Mouse (Mus musculus): ENCODE data around the gene Clec1a.
A peak's percentile ranks its signal among the peaks of the same experiment; 100 is the strongest.
"Not testable (repeated sequence)": the region's sequence is repeated elsewhere in the genome, so short reads cannot be mapped to it uniquely, and the experiment has no call there.

Gene Clec1a

DNA sequence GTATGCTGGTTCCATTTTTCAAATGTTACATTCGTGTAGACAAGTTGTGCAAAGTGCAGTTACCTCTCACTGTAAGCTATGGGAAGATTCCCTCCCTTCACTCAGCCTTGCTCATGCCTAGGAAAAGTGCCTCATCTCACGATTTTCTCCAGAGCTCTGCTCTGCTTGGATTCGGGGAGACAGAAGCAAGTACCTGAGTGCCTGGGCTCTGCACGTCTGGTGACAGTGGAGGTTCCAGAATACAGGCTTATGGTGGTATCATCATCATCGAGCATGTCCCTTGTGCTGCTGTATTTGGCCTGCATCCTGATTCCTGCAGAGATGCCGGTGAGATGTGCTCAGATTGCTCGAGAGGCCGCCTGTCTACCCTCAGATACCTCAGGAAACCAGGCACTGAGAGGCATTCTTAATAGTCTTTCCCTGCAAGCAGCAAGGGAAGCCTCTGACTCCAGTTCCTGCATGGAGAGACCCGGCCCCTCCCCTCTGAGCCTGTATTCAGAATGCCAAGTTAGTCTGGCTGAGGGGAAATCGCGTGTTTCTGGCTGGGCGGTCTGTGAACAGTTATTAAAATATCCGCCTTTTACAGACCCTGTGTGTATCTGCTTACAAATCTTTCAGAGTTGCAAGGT is at the start of gene Clec1a:
TSS of gene Clec1a (minus strand) at position 590 of the 629 bp plus-strand sequence.
- DNase-seq (ENCODE audit: low spot score) = no peak

GRCm38 (mm10) chr6:129499516-129499915 is 47.7 kb upstream of the Clec1a start:
- DNase-seq (ENCODE audit: low spot score) = not testable (repeated sequence)

DNA sequence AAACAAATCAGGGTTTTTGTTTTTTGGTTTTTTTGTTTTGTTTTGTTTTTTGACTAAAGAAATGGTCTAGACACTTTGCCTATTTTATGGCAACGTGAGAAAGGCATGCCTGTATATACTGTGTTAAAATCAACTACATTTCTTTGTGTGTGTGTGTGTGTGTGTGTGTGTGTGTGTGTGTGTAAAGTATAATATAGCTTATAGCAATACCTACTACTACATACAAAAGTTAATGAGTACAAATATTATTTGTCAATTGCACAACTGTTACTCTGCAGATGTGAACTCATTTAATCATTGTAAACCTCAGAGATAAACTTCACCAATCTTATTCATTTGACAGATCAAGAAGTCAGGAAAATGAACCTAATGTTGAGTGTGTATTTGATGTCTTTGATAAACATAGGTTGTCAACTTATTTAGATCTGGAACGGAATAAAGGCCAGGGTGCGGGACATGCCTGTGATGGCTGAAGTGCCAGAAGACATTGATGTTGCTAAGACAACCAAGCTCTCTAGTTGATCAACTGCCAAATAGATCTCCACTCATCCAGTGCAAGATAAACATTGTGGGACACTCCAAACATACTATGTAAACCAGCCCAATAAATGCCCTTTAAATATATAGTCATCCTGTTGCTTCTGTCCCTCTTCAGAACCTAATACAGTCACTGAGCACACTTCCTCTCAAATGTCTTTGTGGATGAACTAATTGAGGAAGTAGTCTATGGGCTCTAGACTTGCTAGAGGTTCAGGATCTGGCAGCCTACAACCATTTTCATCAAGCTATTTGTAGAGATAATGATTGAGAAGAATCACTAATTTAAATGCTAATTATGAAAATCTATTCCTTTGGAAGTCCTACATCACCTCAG is 45.8 kb upstream of the Clec1a start:
- no peak for DNase-seq (ENCODE audit: low spot score)

DNA sequence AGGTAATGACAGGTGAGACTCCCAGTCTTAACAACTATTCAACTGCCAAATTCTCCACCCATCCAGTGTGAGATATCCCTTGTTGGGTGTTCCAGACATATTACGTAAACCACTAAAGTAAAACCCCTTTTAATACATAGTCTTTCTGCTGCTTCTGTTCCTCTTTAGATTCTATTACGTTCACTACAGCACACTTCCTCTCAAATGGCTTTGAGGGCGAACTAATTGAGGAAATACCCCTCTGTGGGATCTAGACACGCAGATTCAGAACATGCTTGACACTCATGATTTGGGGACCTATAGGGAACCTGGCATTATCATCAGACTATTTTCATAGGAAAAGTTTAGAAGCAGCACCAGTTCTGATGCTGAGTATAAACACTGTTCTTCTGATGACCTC is 43.1 kb upstream of the Clec1a start:
- no peak for DNase-seq (ENCODE audit: low spot score)

- DNase-seq (ENCODE audit: low spot score) = no peak
Measured at GRCm38 (mm10) chr6:129480089-129480958, 28.5 kb upstream of the Clec1a start.

DNA sequence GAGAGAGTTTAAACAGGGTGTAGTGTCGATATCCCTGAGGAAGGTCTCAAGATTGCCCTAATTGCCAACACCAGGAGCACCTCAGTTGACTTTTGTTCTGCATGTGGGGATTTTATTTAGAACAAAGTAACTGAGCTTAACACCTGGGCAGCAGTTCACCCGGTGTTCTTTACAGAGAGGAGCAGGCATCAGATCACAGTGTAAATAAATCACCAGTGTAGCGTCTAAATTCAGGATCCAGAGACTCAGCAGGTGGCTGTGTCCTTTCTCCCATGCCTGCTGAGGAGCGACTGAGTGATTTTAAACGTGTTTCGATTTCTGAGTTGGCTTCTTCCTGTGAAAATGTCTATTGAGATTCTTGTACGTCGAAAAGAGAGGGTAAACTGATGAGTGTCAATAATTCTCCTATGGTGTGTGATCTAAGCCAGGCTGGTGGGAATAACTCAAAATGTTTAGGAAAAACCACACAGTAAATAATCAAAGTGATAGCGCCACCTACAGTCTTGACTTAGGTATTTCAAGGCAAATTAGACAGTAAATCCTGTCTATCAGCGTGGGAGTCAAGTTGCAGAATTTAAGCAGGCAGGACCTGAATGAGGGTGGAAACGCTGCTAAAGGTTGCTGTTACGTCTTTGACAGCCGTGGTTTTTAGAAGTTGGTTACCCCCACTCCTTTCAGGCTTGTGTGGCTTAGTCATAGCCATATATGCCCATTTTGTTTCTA is 24.8 kb upstream of the Clec1a start:
- no peak for DNase-seq (ENCODE audit: low spot score)

DNA sequence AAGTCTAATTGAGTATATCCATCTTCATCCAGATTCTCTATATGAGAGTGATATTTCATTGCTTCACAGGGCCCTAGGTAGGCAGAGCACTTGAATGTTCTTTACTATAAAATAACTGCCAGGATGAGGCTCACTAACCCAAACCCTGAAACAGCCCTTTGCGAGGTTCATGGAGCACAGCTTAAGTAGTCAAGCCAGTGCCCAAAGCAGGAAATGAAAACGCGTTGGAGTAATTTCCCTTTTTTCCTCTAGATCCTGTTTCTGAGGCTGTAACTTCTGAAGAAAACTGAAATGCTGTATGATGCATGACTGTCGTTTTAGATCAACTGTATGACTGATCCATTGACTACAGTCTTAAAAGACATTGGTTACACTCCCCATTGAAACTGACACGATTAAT is 20.8 kb upstream of the Clec1a start:
- no peak for DNase-seq (ENCODE audit: low spot score)

- no peak for DNase-seq (ENCODE audit: low spot score)
Measured at GRCm38 (mm10) chr6:129471386-129471785, 19.6 kb upstream of the Clec1a start.

- DNase-seq (ENCODE audit: low spot score) = no peak
Measured at GRCm38 (mm10) chr6:129449743-129450142, 2.1 kb downstream of the Clec1a start.

DNA sequence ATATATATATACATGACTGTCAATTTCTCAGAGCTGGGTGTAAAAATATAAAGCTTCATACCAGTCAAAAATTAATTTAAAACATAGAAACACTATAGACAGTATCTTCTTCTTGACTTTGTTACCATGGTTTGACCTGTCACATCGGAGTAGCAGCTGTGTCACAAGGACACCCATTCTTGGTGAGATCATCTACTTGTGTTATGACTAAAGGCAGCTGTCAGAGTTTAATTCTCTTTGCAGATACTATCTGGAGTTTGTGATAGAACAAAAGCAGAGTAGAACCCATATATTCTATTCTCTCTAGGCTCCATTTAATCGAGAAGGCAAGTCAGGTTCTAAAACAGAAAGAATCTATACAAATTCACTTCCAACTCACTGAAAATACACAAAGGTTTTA is 13.8 kb downstream of the Clec1a start:
- no peak for DNase-seq (ENCODE audit: low spot score)

- no peak for DNase-seq (ENCODE audit: low spot score)
Measured at GRCm38 (mm10) chr6:129436025-129436424, 15.8 kb downstream of the Clec1a start.

GRCm38 (mm10) chr6:129434239-129434638 is 17.6 kb downstream of the Clec1a start:
- DNase-seq (ENCODE audit: low spot score) = no peak

DNA sequence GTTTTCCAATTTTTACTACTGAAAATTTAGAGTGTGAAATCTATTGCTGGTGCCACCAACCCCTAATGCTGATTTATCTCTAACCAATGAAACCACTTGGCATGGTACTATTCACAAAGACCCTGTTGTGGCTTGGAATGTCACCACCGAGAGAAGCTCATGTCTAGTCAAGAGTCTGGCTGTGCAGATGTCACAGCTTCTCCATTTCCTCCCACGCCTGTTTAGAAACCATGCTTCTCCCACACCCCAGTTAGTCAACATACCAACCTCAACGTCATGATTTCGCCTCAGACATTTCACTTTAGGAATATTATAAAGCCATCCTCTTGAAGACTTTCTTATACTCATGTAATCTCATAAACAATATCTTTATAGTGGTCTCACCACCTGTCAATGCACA is 24.5 kb downstream of the Clec1a start:
- DNase-seq (ENCODE audit: low spot score) = no peak

GRCm38 (mm10) chr6:129425812-129426211 is 26.0 kb downstream of the Clec1a start:
- no peak for DNase-seq (ENCODE audit: low spot score)

DNA sequence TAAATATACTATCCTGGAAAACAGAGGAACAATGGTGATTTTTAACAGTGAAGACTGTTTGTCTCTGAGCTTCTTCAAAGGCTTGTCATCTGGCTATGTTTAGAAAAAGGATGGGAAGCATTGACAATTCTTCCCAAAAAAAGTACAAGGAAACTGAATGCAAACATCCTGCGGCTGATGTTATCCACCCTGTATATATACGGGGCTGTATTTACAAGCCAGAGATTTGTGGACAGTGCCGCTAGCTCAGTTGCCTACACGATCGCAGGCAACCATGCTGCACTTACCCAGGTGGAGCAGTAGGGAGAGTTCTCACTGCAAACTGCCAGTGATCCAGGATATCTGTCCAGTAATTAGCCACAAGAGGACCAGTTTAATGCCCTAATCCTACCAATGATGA is 26.6 kb downstream of the Clec1a start:
- no peak for DNase-seq (ENCODE audit: low spot score)

DNA sequence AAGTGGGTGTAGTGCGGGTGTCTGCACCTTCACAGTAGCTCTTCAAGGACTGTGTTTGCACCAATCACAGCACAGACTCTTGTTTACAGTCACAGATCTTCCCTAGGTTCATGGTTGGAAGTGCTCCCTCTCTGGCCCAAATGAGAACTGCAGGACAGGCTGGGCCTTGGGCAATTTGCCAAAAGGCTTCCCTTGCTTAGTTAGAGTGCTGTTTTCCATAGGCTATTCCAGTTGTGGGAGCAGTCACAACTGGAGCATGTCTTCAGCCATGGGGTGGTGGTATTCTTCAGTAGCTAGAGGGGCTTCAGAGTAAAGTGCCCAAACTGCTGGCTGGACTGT is 28.1 kb downstream of the Clec1a start:
- DNase-seq (ENCODE audit: low spot score) = peak; percentile 47

DNA sequence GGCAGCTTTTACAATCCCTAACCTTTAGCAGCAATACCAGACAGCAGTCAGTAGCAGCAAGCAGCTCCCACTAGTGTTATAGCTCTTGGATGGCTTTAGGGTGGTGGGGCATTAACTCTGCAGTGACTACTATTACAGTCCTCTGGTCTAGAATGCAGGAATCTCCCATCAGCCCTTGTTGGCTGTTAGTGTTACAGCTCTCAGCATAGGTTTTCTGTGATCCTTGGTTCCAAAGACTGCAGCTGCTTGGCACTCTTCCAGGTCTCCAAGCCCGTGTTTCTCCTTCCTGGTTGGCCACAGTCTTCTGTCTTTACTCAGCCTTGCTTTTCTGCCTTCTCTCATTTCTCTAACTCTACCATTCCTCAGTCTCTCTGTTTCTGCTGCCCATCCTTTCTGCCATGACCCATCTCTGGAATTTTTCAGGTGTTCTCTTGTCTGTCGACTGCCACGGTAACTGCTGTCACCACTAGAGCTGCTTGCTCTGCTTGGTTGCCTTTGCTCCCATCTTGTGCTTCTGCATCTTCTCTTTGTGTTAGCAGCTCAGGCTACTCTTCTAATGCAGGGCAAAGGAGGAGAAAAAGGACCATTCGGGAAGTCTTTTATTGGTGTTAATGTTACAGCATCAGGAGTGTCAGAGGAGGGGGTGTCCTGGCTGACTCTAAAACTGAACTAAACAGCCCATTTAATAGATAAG is 28.6 kb downstream of the Clec1a start:
- no peak for DNase-seq (ENCODE audit: low spot score)

GRCm38 (mm10) chr6:129422311-129422710 is 29.5 kb downstream of the Clec1a start:
- no peak for DNase-seq (ENCODE audit: low spot score)

- DNase-seq (ENCODE audit: low spot score) = no peak
Measured at GRCm38 (mm10) chr6:129414177-129414576, 37.6 kb downstream of the Clec1a start.

GRCm38 (mm10) chr6:129408562-129408961 is 43.2 kb downstream of the Clec1a start, which contains the start of gene Clec9a:
TSS of gene Clec9a (plus strand) at chr6:129408862.
- DNase-seq (ENCODE audit: low spot score) = no peak

DNA sequence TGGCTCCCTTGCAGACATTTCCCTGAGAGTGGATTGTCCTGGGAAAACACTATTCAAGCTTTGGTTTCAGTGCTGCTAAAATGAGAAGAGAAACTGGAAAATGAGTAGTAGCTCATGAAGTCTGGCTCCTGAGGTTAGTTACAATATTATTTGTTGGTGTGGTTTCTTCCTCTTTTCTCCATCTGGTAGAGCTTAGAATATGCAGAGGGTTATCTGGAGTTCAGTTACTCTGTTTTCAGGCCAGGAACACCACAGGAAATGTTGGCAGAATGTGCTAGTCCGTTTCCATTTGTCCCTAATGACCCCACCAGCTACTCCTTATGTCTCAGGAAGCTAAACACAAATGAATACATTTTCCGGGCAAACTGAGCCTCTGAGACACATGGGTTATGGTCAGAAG is 44.5 kb downstream of the Clec1a start:
- DNase-seq (ENCODE audit: low spot score) = no peak
